Mouse (Mus musculus) kidney, adult 2 months (tissue): ENCODE measurements around the gene Il6ra. TPM values are rescaled to one million over a fixed set of nuclear protein-coding genes. Genes with fewer than 3 reads are reported as not detected.
A peak's percentile ranks its signal among the peaks of the same experiment; 100 is the strongest.
"Not testable (repeated sequence)": the region's sequence is repeated elsewhere in the genome, so short reads cannot be mapped to it uniquely, and the experiment has no call there.

ENCODE experiments used
- DNase-seq: peaks from one replicate; pipeline ENCODE4 v3.0.0; 2021
- H3K27ac ChIP-seq: fragments of 200-500 bp; 2 replicates; pipeline ENCODE4 v1.5.1; 2012; ENCODE audit warnings: low read depth, low read length, control low read depth, inconsistent platforms; ENCODE audit not compliant: insufficient read depth
- H3K27me3 ChIP-seq: fragments of 200-500 bp; replicated peaks from 2 replicates; pipeline ENCODE4 v1.6.1; 2012; ENCODE audit warnings: mild to moderate bottlenecking, moderate library complexity, low read length, inconsistent platforms; ENCODE audit not compliant: control insufficient read depth, insufficient read depth
- H3K36me3 ChIP-seq: fragments of 200-500 bp; 2 replicates; pipeline ENCODE4 v1.6.1; 2012; ENCODE audit warnings: mild to moderate bottlenecking, moderate library complexity, low read length, inconsistent platforms; ENCODE audit not compliant: control insufficient read depth, insufficient read depth
- H3K4me1 ChIP-seq: fragments of 200-500 bp; 2 replicates; pipeline ENCODE4 v1.6.1; 2011; ENCODE audit warnings: low read length; ENCODE audit not compliant: control insufficient read depth, insufficient read depth
- H3K4me3 ChIP-seq: fragments of 200-500 bp; 2 replicates; pipeline ENCODE4 v1.5.1; 2011; ENCODE audit warnings: mild to moderate bottlenecking, low read depth, low read length, control low read depth; ENCODE audit not compliant: insufficient read depth
- CTCF ChIP-seq: fragments of 200-500 bp; conservative IDR thresholded peaks from 2 replicates; pipeline ENCODE4 v1.5.1; 2011; ENCODE audit warnings: low read depth, mild to moderate bottlenecking, control low read depth, low read length, moderate library complexity, mixed read lengths; ENCODE audit not compliant: insufficient read depth, insufficient read length
- POLR2A ChIP-seq: fragments of 200-500 bp; IDR thresholded peaks from one replicate; pipeline ENCODE4 v1.6.1; 2011; ENCODE audit warnings: low read depth, low read length, control low read depth
- WGBS: fragments of 180-500 bp; shearing (Covaris S2); methylation state at CpG from one replicate; pipeline ENCODE4 v1.1.7; 2018; 5-methylcytosine and 5-hydroxymethylcytosine counted together
- polyA plus RNA-seq: library from polyadenylated mRNA; depleted of rRNA; stranded (reverse); fragments of >200 nt; gene quantifications from 2 replicates; pipeline ENCODE4 v1.2.3, GENCODE M21; 2012

Il6ra gene
- polyA plus RNA-seq, 1 experiment: 4.1 TPM

DNA sequence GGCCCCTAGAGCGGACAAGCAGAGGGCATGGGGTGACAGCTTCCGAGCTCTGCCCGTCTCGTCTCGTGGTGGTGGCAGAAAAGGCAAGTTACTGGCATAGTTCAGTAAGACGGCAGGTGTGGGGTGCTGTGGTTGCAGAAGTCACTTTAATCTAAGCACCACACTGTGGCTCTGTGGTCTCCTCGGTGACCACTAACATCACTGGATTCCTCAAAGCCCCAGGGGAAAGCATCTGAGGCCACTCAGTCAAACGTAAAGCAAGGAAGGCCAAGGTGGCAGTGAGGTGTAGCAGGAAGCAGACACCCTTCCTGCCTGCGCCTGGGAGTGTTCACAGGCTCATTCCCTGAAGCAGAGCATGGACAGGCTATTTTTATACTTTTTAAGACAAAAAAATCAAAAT lies 43.4 kb downstream of the Il6ra start:
- TF ChIP-seq CTCF: no peak
- TF ChIP-seq POLR2A: no peak
- no peak overlapping the region for H3K4me3 ChIP-seq
- no peaks in the 10 kb centered on the region for H3K27me3 ChIP-seq
- WGBS: 65% methylated on average over 9 of the region's 9 CpGs
- H3K4me1 ChIP-seq: 0 out of 2 replicates have a peak, but pooled peaks cover 3% of the 10 kb centered on the region
- DNase-seq: peak; percentile 67
- no peak overlapping the region; the same call in 1 of the 2 replicates for H3K27ac ChIP-seq
- no peaks in the 10 kb centered on the region for H3K36me3 ChIP-seq

DNA sequence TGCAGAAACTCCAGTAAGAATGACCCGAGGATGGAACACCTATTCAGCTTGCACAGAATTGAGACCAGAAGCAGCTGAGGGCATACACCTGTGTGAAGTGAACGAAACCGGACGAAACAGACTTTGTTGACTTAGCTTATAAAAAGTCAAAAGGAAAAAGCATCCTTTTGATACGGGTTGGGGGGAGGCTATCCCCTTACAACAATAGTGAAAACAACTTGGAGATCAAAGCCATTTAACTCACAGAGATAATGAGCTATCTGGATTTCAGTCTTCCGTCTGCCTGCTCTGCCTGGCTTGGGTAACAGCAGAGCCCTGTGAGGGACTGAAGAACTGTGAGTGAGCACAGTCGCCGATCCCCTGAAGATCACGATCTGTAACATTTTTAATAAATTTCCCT lies 44.0 kb downstream of the Il6ra start:
- Histone ChIP-seq H3K27ac (no peak overlapping the region), H3K4me3 (no peak overlapping the region), H3K36me3 (no peaks in the 10 kb centered on the region), H3K4me1 (0 out of 2 replicates have a peak, but pooled peaks cover 3% of the 10 kb centered on the region), H3K27me3 (no peaks in the 10 kb centered on the region)
- no peak for DNase-seq
- WGBS: 59% methylated on average over 9 of the region's 9 CpGs
- no peak for TF ChIP-seq POLR2A
- no peak for TF ChIP-seq CTCF

DNA sequence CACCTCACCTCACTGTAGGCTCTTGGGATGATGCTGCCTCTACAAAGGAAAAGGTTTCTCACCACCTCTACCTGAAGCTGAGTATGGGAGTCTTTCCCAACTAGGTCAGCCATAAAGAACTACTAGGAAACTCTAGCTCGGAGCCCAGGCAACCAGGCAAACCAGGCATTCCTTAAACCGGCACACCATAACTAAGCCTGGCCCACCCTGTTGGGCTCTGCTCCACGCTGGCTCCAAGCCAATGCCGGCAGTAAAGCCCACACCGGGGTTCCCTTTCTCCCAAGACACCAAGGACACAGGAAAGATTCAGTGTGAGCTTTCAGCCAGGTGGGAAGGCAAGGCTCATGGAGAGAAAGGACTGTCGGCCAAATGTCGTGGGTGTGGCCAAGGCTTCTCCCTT lies 44.6 kb downstream of the Il6ra start:
- TF ChIP-seq POLR2A: no peak
- no peak for TF ChIP-seq CTCF
- Histone ChIP-seq H3K4me1 (peaks cover 6% of the 10 kb centered on the region), H3K27me3 (no peaks in the 10 kb centered on the region), H3K27ac (no peak overlapping the region), H3K4me3 (no peak overlapping the region), H3K36me3 (no peaks in the 10 kb centered on the region)
- peak; percentile 33 for DNase-seq
- WGBS: 11% methylated on average over 7 of the region's 7 CpGs

DNA sequence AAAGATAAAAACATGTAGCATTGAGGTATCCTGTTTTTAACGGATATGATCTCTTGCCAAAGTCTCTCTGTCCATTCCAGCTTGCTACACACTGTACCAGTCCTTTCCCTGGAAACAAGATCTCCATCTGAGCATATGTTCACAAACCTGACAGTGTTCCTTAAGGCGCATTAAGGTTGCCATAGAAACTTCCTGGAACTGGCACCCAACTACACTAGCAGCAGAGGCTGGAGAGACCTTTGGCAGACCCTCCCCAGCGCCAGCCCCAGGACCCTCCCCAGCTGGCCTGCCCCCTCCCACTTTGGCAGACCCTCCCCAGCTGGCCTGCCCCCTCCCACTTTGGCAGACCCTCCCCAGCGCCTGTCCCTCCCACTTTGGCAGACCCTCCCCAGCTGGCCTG lies 45.3 kb downstream of the Il6ra start:
- H3K4me1 ChIP-seq: peaks cover 7% of the 10 kb centered on the region
- no peaks in the 10 kb centered on the region for H3K27me3 ChIP-seq
- DNase-seq: no peak
- H3K4me3 ChIP-seq: no peak overlapping the region
- no peaks in the 10 kb centered on the region for H3K36me3 ChIP-seq
- WGBS: 61% methylated on average over 3 of the region's 4 CpGs
- TF ChIP-seq POLR2A (no peak), CTCF (no peak)
- no peak overlapping the region for H3K27ac ChIP-seq

DNA sequence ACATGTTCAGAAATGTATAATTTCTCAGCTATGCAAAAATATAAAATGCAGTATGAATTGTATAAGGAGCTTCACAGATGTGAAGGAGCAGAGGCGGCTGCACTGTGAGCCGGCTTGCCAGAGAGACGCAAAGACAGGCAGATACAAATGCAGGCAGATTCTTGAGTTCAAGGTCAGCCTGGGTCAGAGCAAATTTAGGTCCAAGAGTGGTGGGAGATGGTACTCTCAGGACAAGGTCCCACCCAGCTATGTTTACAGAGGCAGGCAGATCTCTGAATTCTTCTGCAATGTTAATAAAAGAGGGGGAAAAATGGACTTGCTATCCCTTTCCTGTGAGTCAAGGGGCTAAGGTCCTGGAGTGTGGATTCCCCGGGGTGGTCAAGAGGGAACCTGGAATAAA lies 47.2 kb downstream of the Il6ra start:
- no peak for DNase-seq
- no peaks in the 10 kb centered on the region for H3K27me3 ChIP-seq
- 84% methylated on average over 4 of the region's 4 CpGs for WGBS

DNA sequence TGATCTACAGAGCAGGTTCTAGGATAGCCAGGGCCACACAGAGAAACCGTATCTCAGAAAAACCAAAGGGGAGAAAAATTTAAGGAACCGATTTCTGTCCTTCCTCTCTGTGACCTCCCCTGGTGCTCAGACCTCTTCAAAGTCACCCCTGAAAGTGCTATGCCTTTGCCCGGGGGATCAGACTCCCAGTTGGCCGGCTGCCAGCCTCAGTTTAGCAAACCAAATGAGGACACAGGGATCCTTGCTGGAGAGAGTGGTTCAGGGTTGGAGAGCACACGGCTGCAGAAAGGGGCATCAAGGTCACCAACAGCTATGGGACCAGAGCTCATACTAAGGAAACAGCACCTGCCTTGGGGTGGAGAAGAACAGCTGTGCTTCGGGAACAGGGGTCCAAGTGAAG lies 48.0 kb downstream of the Il6ra start:
- Histone ChIP-seq H3K4me1 (peaks cover 7% of the 10 kb centered on the region), H3K27me3 (no peaks in the 10 kb centered on the region), H3K4me3 (no peak overlapping the region), H3K27ac (no peak overlapping the region), H3K36me3 (no peaks in the 10 kb centered on the region)
- TF ChIP-seq POLR2A: no peak
- TF ChIP-seq CTCF: no peak
- 54% methylated on average over 6 of the region's 6 CpGs for WGBS
- peak; percentile 44 for DNase-seq

More for the DNA sequence above, 47.2 kb downstream of the Il6ra start:
- H3K4me3 ChIP-seq: no peak overlapping the region
- no peak for TF ChIP-seq CTCF
- TF ChIP-seq POLR2A: no peak
- no peaks in the 10 kb centered on the region for H3K36me3 ChIP-seq
- peaks cover 7% of the 10 kb centered on the region for H3K4me1 ChIP-seq
- no peak overlapping the region for H3K27ac ChIP-seq

DNA sequence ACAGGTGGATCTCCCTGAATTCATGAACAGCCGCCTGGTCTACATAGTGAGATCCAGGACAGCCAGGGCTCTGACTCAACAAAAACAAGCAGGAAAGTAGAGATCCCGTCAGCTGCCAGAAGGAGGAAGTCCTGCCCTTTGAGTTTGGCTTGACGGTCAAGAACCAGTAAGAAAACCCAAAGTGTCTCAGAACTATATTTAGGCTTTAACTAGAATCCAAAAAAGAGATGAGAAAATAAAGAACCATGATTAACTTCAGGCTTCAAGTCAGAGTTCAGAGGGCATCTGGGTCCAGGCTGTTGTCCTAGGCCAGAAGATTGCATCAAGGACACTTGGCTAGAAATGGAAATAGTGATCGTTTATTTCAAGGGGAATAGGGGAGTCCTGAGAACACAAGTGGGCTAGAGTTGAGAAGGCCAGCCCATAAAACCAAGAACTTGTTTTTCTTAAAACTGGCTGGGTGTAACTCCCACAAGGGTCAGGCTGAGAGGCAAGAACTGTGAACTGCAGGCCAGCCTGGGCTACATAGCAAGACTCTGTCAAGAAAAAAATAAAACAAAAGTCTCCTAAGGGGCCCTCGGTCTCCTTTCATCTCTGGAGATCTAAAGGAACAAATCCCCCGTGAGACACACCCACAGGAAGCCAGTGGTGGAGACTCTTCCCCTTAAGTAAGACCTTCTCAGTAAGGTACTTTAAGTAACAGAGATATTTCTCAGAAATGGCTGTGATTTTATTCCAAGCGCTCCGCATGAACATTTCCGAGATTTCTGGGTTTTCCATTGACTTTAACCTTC lies 49.1 kb downstream of the Il6ra start:
- Histone ChIP-seq H3K27ac (peak overlapping the region; percentile 63), H3K27me3 (no peaks in the 10 kb centered on the region), H3K4me3 (no peak overlapping the region), H3K36me3 (no peaks in the 10 kb centered on the region), H3K4me1 (peaks cover 7% of the 10 kb centered on the region)
- DNase-seq: peak; percentile 71
- TF ChIP-seq CTCF (peak; percentile 31), POLR2A (no peak)
- 53% methylated on average over 9 of the region's 9 CpGs for WGBS

DNA sequence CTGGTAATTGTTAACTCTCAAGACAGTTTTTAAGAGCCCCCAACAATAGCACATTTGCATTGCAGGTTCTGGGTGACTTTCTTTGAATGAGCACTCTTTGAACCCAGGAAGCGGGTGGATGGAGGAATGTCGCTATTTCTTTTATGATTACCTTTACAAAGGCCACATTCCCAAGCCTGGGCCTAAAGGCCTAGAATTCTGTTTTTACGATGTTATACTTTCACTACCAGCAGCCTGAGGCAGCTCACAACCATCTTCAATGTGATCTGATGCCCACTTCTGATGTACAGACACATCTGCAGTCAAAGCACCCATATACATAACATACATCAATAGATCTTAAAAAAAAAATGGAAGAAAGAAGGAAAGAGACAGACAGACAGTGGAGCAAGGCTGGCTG lies 49.7 kb downstream of the Il6ra start:
- not testable (repeated sequence) for H3K4me1 ChIP-seq, H3K36me3 ChIP-seq, H3K27me3 ChIP-seq, DNase-seq, H3K4me3 ChIP-seq
- WGBS: 68% methylated on average over 3 of the region's 3 CpGs
- peak overlapping the region; percentile 63 for H3K27ac ChIP-seq
